Mouse (Mus musculus): ENCODE data around the gene Il4ra. TPM values are rescaled to one million over a fixed set of nuclear protein-coding genes. Genes with fewer than 3 reads are reported as not detected.

The Il4ra gene
- polyA plus RNA-seq (2015; fragmentation: Nextera tagmentation; extraction: Ambion mirVana): 5.4 and 8.0 TPM in 2 replicates

DNA sequence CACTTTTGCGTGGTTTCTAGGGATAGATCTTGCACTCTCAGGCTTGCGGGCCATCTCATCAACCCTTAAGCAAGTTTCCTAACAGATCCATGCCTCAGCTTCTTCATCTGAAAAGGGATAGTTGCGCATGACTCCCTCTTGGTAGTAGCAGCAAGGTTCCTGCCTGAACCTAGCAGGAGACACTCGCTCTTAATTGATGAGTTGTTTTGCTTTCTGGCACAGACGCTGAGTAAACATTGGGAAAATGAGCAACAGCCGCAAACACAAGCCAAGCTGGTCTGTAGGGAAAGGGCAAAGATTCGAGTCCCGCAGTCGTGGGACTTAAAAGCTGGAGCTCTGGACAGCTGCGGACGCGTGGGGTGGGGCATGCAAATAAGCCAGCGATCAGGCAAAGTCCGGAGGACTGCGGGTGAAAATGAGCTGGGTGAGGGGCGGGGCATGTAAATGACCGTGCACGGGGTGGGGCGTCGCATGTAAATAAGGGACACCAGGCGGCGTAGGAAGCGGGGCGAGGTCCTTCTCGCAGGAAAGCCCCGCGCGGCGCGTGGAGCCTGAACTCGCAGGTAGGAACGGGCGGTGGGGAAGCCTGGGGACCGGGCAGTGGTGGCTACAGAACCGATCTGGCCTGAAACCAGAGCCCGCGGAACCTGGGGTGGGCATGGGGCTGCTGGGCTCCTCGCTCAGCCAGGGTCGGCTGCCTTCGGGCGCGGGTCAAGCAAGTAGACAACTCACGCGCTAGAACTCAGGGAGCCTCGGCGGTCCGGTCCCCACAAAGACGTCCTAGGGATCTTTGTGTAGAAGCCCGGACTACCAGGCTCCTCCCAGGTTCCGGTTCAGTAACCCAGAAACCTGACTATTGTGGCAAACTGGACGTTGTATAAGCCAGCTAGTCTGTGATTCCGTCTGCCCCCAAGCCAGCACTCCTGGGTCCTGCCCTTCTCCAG lies at the start of gene Il4ra:
Il4ra (plus strand) TSS at position 355 of the 944 bp plus-strand sequence.

DNA sequence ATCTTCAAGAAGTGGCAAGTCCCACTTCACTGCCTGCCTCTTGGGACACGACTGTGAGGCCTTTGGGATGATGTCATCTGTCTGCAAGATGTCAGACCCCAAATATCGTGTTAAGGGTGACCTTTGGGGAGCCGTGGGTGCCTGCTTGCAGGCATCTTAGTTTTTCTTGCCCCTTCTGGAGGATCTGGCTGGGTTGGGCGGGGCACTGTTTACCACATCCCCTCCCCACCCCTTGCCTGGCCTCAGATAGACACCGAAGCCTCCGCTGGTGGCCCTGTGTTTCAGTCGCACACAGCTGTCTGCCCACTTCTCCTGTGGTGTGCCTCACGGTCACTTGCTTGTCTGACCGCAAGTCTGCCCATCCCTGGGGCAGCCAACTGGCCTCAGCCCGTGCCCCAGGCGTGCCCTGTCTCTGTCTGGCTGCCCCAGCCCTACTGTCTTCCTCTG lies 51.3 kb downstream of the Il4ra start, which contains the start of gene Il21r:
Il21r (plus strand) TSS at position 245 of the 447 bp plus-strand sequence.

Other genes with a start within 250 kb of the Il4ra start
- gene Kdm8, start 107.4 kb upstream of the Il4ra start, polyA plus RNA-seq (2015; fragmentation: Nextera tagmentation; extraction: Ambion mirVana): 5.6 TPM in 2 replicates
- gene Nsmce1, start 60.5 kb upstream of the Il4ra start, polyA plus RNA-seq (2015; fragmentation: Nextera tagmentation; extraction: Ambion mirVana): 95.1 and 95.6 TPM in 2 replicates
- 1.2 and 1.5 TPM in 2 replicates for gene Il21r, start 51.3 kb downstream of the Il4ra start, polyA plus RNA-seq (2015; fragmentation: Nextera tagmentation; extraction: Ambion mirVana)
- 6.3 and 7.3 TPM in 2 replicates for gene Gtf3c1, start 155.7 kb downstream of the Il4ra start, polyA plus RNA-seq (2015; fragmentation: Nextera tagmentation; extraction: Ambion mirVana)
- 2.6 and 2.7 TPM in 2 replicates for gene D430042O09Rik, start 155.8 kb downstream of the Il4ra start, polyA plus RNA-seq (2015; fragmentation: Nextera tagmentation; extraction: Ambion mirVana)